Mouse (Mus musculus): ENCODE data around the gene Myo1b.

Gene Myo1b

GRCm38 (mm10) chr1:51734721-51735120 lies 181.2 kb downstream of the Myo1b start:
- in situ Hi-C loops (cut with MboI, MseI): no loop called here

GRCm38 (mm10) chr1:51729407-51729806 lies 186.5 kb downstream of the Myo1b start:
- in situ Hi-C loops (cut with MboI, MseI): no loop called here

- in situ Hi-C loops (cut with MboI, MseI): no loop called here
Observed at GRCm38 (mm10) chr1:51728816-51729215, 187.1 kb downstream of the Myo1b start.

- in situ Hi-C loops (cut with MboI, MseI): no loop called here
Observed at GRCm38 (mm10) chr1:51719897-51720673, 195.8 kb downstream of the Myo1b start.

- in situ Hi-C loops (cut with MboI, MseI): no loop called here
Observed at GRCm38 (mm10) chr1:51710831-51711230, 205.0 kb downstream of the Myo1b start.

- in situ Hi-C loops (cut with MboI, MseI): no loop called here
Observed at GRCm38 (mm10) chr1:51706106-51706505, 209.8 kb downstream of the Myo1b start.

GRCm38 (mm10) chr1:51704610-51705009 lies 211.3 kb downstream of the Myo1b start:
- in situ Hi-C loops (cut with MboI, MseI): no loop called here
